Mouse (Mus musculus): Measurements from ENCODE around the gene Gpr107.
"Not testable (repeated sequence)": the region's sequence is repeated elsewhere in the genome, so short reads cannot be mapped to it uniquely, and the experiment has no call there.

The Gpr107 gene

DNA sequence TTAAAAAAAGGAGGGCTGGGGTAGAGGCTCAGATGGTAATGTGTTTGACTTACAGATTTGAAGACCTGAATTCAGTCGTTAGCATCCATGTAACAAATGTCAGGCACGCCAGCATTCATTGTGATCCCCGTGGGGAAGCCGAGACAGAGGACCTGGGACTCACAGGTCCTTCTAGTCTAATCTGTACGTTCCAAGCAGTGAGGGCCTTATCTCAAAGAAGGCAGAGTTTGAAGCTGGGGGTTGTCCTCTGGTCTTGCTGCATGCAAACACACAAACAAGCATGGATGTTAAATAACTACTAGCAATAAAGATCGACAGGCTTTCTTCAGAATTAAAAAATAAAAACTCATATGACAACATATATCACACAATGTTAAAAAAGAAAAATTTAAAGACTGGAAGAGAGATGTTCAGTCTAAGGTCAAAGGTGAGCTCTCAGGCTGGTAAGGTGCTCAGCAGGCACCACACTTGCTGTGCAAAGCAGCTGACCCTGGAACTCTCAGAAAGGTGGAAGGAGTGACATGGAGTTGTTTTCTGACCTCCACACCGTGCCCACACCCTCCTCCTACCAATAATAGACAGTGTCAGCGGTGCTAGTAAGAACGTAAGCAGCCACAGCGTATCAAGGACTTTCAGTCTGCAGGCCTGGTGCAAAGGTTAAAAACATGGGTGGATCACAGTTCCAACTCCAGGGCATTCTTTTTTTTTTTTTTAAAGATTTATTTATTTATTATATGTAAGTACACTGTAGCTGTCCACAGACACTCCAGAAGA lies 8.2 kb downstream of the Gpr107 start:
- DNase-seq (ENCODE audit: low spot score) = no peak

DNA sequence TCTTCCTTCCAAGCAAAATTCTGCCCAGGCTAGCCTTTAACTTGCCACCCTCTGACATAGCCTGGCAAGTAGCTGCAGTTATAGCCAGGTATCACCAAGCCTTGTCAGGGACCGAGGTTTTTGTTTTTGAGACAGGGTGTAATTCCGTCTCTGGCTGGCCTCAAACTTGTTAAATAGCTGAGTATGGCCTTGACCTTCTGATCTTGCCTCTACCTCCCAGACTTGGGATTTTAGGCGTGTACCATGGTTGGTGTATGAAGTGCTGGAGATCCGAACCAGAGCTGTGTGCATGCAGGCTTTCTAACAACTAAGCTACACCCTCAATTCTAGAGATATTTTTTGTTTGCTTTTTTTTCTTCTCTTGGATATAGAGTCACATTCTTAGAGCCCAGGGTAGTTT lies 9.5 kb downstream of the Gpr107 start:
- no peak for DNase-seq (ENCODE audit: low spot score)

DNA sequence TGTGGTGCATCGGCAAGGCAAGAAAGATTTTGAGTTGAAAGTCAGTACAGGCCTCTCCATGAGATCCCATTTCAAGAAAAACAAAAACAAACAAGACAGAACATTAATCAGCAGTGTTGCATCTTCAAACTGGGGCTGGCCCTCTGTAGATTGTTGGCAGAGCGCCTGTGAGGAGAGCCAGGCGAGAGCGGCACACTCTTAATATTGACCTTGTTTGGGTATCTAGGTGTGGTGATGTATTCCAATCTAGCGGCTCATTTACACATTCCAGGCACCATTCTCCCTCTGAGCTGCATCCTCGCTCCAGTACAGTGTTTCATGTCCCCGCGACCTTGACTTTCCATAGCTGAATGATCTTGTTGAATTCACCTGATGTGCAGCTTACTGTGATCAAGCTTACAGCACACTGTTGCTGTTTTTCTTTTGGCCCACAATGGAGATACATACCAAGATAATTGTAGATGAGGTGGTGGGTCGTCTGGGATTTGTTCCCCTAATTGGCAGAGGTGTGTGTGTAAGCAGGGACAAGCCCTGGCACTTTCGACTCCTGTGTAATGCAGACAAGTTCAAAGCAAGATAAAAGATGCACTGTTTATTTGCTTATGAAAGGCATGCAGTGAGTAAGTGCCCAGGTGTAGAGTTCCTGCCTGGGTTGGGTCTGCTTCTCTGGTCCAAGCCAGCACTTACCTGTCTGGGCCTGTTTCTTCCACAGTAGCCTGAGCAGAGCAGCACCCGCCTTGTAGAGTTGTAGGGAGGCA lies 11.4 kb downstream of the Gpr107 start:
- DNase-seq (ENCODE audit: low spot score) = no peak

DNA sequence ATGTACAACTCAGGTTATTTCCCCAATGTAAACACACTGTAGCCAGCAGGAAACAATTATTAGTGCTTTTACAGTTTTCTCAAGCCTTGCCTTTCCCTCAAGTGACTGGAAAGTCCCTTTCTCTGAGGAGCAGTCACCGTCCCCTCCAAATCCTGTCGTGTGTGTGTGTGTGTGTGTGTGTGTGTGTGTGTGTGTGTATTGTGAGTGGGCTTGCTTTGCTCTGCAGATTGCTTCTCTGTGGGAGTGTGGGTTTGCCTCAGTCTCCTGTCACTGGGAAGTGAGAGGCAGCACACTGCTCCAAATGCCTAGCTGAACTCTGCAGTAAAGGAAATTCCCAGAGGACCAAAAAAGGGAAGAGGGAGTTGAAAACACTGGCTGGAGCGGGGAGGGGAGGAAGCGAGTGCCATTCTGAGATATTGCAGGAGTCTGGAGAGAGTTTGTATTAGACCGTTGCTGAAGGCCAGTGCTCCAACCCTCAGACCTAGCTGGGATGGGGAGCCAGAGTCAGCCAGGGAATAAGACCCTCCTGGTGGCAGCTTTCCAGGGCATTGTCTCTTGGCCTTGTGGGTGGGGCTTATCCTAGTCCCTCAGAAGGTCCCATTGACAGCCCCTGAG lies 12.8 kb downstream of the Gpr107 start:
- no peak for DNase-seq (ENCODE audit: low spot score)

DNA sequence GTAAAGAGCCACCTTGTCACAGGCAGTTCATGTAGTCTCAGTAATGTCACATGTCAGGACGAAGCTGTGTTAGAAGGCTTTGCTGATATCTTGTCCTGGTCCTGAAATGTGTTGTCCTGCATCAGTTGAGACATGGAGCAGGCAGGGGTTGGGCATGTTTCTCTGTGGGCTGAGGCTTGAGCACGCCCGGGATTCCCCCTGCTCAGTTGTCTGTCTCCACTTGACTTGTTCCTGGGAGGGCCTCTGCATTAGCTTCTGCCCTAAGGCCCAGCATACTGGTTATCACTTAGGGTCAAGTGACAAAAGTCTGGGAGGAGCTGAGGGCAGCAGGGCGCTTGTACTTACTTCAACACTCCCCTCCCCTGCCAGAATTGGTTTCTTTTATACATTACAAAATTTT lies 13.4 kb downstream of the Gpr107 start:
- DNase-seq (ENCODE audit: low spot score) = no peak

DNA sequence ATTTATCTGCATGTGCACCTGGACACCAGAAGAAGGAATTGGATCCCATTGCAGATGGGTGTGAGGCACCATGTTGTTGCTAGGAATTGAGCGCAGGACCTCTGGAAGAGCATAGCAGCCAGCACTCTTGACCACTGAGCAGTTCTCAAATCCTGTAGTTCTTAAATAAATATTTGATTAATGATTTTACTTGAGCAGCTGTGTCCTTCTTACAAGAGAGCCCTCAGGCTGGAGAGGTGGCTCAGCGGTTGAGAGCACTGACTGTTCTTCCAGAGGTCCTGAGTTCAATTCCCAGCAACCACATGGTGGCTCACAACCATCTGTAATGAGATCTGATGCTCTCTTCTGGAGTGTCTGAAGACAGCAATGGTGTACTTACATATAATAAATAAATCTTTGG lies 15.5 kb downstream of the Gpr107 start:
- DNase-seq (ENCODE audit: low spot score) = not testable (repeated sequence)

DNA sequence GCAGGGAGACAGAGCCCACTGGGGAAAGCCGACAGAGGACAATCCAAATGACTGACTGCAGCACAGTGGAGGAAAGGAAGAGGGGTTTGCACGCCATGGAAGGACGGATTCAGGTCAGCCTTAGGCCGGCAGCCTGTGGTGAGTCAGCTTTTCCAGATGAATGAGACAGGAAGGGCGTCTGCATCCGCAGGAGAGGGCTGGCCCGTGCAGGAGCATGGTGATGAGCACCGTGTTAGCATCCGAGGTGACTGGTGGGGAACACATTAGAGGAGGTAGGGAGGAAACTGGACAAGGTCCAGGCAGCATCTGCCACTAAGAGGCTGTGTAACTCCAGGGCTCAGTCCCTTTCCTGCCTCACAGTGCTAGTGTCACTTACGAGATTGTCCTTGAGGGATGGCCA lies 16.9 kb downstream of the Gpr107 start:
- no peak for DNase-seq (ENCODE audit: low spot score)

DNA sequence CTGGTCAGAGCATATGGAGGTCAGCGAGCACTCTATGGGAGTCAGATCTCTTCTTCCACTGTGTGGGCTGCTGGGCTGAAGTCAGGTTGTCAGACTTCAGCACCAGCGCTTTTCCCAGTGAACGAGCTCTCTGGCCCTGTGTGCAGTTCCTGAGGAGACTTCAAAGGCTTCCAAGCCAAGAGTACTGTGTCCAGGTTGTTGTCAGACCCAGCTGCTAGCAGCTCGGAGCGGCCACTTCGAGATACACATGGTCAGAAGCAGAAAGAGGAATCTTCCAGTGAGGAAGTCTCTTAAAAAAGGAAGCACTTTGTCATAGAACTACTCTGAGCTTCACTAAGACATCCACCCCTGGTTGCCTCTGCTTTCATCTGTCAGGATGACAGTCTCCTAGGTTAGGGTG lies 18.0 kb downstream of the Gpr107 start:
- DNase-seq (ENCODE audit: low spot score) = no peak

DNA sequence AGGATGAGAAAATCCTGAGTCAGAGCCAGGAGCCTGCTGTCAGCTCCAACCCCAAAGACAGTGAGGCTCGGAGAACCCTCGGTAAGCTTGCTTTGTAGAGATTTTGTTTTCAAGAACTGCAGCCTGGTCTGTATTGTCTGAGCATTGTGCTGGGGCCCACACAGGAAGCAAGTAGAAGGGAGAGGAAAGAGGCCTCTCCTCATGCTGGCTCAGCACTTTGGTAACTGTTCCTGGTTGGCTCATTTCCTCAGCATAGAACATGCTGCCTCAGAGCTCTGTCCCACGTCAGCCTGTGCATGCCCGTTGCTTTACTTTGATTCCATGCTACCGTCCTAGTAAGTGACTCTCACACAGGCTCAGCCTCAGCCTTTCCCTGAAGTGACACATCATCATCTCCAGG lies 19.9 kb downstream of the Gpr107 start:
- no peak for DNase-seq (ENCODE audit: low spot score)

DNA sequence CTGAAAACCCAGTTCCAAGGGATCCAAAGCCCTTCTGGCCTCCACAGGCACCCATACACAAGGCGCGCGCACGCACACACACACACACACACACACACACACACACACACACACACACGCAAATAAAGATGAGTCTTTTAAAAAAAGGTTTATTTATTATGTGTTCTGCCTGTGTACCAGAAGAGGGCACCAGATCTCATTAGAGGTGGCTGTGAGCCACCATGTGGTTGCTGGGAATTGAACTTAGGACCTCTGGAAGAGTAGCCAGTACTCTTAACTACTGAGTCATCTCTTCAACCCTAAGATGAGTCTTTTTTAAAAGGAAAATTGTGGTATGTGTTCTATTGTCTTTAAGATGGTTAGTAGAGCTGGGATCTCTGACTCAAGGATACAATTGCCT lies 20.4 kb downstream of the Gpr107 start:
- no peak for DNase-seq (ENCODE audit: low spot score)

DNA sequence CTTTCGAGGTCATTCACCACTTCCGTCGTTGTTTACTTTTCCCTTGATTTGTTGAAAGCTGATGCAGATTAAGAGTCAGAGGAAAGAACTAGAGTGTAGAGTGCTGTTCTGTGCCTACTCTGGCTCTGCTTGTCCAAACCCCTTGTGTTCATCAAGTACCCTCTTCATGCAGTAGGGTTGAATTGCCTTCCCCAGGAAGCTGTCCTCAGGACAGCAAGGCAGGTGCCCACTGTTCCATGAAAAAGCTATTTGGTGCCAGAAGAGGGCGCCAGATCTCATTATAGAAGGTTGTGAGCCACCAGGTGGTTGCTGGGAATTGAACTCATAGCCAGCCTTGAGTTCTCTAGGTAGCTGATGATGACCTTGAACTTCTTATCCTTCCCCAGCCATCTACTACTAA lies 21.2 kb downstream of the Gpr107 start:
- no peak for DNase-seq (ENCODE audit: low spot score)

DNA sequence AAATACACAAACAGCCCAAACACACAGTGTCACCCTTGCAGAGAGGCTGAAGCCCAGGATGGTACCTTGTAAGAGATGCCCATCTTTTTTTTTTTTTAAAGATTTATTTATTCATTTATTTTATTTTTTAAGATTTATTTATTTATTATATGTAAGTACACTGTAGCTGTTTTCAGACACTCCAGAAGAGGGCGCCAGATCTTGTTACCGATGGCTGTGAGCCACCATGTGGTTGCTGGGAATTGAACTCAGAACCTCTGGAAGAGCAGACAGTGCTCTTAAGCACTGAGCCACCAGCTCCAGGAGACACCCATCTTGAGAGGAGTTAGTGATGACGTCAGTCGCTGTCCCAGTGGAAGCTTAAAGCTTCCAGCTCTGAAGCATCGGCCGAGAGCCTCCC lies 26.5 kb downstream of the Gpr107 start:
- DNase-seq (ENCODE audit: low spot score) = not testable (repeated sequence)

DNA sequence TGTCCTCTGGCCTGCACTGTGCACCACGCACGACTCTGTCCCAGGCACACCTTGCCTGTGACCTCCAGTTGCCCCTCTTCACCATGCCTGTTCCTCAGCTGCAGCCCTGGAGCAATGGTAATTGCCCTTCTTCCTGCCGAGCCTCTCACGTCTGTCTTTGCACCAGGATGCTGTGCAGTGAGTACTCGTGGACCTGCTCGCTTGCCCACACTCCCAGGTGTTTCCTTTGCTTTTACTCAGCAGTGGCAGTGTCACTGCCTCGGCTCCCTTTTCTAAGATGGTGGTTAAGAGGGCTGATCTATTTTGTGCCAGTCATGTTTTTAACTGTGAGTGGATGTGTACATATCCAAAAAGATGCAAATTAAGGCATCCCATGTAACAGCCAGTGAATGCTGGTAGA lies 27.4 kb downstream of the Gpr107 start:
- DNase-seq (ENCODE audit: low spot score) = no peak

DNA sequence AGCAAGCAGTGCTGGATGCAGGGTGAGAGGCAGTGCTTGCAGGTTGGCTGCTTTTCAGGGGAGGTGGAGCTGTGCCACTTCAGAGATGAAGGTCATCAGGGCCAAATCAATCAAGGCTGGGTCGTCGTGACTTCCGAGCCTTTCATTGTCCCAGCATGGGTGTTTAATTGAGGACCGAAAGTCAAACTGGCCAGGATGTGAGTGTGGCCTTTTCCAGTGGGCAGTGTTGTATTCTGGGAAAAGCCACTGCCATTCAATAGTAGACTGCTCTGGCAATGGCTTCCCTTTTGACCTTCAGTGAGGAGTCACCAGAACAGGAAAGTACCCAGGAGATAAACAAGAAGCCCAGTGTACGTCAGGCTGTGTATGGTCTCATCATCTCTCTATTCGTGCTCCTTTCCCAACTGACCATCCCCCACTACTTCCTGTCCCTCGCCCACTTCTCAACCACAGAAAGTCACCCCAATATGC lies 28.0 kb downstream of the Gpr107 start:
- DNase-seq (ENCODE audit: low spot score) = no peak

DNA sequence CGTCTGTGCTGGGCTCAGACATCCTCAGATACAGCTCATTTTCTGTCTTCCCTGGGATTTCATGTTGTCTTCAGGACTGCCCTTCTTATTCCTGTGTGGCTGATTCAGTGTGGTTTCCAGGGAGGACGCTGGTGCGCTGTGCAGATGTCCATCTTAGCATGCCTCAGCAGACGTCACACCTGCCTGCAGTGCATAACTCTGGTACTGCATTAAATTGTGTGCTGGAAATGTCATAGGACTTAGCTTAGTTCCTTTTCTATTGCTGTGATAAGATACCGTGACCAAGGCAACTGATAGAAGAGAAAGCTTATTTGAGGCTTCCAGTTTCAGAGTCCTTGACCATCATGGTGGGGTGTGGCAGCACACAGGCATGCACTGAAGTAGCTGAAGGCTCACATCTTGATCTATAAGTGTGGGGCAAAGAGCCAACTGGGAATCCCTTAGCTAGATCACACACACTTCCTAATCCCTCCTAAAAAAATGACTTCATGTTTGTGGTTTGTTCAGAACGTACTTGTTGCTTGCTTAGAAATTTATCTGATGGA lies 30.7 kb downstream of the Gpr107 start:
- DNase-seq (ENCODE audit: low spot score) = no peak

DNA sequence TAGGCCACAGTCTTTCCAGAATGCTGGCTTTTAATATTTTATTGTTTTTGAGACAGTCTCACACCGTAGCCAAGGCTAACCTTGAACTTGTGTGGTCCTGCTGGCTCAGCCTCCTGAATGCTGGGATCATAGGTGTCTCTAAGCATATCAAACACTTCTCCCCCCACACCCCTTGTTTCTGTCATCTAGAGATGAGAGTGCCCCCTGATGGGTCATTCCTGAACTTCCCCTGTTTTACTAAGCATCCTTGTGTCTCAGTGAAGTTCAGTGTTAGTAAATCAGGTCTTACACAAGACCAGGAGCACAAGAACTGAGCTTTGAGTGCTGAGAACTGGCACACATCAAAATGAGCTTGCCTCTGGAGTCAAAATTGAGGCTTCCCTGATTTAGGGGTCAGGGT lies 31.7 kb downstream of the Gpr107 start:
- DNase-seq (ENCODE audit: low spot score) = no peak

DNA sequence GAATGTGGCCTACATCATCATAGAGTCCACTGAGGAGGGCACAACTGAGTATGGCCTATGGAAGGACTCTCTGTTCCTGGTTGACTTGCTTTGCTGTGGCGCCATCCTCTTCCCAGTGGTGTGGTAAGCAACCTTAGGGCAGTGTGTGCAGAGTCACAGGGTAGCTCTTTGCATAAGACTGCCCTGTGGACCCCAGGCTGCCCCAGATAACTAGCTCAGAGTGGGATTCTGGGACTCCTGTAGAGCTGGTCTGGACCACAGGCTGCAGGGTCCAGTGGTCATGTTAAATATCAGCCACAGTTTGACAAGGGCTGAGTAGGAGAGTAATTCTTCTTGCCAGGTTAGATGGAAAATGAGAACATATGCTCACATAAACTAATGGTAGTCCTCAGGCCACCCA lies 36.6 kb downstream of the Gpr107 start:
- no peak for DNase-seq (ENCODE audit: low spot score)

DNA sequence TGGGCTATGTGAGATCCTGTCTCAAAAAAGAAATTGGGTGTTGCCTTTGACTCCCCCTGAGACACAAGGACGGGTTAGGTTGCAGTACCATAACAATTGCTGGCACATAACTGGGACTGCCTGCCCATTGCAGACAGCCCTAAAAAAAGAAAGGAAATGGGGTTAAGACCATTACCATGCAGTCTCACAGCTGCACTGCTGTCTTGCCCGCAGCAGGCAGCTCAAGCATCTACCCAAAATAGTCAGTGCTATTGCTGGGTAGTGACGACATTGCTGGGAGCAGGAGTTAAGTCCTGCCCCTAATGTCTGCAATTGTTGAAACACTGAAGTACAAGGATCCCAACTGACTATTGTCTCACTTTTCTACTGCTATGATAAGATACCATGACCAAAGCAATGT lies 37.5 kb downstream of the Gpr107 start:
- no peak for DNase-seq (ENCODE audit: low spot score)

DNA sequence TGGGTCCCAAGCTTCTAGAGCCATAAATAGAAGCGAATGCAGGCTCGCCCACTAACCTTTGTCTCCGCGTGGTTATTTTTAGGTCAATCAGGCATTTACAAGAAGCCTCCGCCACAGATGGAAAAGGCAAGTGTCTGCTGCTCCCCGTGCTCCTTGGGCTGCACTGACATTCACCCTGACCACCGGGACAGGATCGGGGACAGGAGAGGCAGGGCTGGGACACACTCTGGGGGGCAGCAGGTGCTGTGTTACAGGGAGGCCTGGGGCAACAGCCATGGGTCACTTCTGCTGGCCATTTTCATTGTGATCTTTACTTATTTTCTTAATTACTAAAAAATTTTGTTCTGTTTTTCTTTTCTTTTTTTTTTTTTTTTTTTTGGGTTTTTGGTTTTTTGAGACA lies 39.6 kb downstream of the Gpr107 start:
- DNase-seq (ENCODE audit: low spot score) = no peak

DNA sequence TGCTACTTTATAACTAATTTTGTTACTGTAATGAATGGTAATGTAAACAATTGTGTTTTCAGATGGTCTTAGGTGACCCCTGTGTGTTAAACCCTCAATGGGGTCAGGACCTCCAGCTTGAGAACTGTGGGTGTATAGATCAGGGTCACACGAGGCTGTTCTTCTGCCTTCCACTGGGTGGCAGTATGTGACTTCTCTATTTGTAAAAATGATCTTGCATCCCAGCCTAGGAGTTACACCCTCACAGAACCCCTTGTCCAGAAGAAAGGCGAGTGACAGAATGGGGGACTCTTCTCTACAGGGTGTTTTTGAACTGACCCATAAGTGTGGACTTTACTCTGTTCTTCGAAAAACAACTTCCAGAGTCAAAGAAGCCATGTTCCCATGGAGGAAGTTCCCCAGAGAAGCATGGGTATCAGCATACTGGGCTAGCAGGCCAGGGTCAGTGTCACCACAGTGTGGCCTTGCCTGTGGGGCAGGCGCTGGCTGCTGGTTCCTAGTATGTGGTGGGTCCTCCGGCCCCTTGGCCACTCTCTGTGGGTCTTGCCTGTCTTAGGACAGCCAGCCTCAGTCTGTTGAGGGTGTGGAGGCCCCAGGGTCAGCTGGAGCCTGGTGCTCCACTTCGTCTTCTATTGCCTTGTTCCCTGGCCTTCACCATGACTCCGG lies 42.4 kb downstream of the Gpr107 start:
- DNase-seq (ENCODE audit: low spot score) = peak; percentile 32

DNA sequence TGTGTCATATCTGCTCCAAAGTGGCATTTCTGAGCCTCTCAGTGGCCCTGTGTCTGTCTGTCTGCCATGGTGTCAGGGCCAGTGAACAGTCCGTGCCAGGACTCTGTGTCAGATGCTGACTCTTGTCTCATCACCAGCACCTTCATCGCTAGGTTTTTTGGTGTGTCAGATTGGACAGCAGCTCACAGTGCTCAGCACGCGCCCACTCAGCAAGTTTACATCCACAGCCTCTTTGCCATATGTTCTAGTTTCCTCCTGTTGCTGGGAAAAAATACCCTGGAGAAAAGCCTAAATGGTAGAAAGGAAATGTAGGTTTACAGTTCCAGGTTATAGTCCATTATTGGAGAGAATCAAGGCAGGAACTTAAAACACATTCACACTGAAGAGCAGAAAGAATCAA lies 46.5 kb downstream of the Gpr107 start:
- DNase-seq (ENCODE audit: low spot score) = peak; percentile 54

DNA sequence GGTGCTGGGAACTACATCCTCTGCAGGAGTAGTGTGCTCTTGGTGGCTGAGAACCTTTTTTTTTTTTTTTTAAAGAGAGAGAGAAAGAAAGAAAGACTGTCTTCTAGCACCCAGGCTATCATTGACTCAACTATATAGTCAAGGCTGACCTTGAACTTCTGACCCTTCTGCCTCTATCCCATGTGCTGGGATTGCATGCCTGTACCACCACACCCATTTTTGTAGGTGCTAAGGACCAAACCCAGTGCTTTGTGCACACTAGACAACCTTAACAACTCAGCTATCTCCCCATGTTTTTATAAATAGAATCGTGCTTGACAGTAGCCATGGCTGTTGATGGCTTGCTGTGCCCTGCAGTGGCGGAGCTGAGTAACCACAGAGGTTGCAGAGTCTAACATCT lies 47.9 kb downstream of the Gpr107 start:
- DNase-seq (ENCODE audit: low spot score) = no peak
